Mouse (Mus musculus): Measurements from ENCODE around the gene Catsper2.

The Catsper2 gene

GRCm38 (mm10) chr2:121413387-121414042 is at the start of gene Catsper2, which contains the start of gene Pdia3:
Catsper2 (minus strand) TSS chr2:121413792.
Pdia3 (plus strand) TSS chr2:121413775.
- CTCF ChIA-PET = interaction anchor here (0.6 to 0.8 kb wide), 7 partner anchors 15 to 343 kb away, joined by 3 to 13 read pairs (median 4); no protein-coding TSS in a partner anchor

DNA sequence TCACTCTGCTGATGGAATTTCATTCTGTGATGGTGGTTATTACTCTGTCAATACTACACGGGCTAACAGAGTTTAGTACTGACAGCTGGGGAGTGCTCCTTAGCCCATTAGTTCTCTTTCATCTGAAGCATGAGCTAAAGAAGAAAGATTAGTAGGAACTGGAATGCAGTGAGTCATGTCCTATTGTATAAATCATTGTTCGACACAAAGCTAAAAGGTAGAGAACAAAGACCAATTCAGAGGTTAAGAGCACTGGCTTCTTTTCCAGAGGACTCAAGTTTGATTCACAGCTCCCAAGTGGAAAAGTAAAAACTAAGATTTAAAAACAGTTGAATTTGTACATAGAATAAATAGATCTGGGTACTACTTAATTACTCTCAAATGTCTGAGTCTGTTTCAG is 46.5 kb upstream of the Catsper2 start:
- CTCF ChIA-PET = no interaction called here

- CTCF ChIA-PET = interaction anchor here (1.5 kb wide), 1 partner anchor 7 kb away, joined by 3 read pairs; the partner anchor contains the start of gene Serf2
Observed at GRCm38 (mm10) chr2:121456692-121457642, 43.4 kb upstream of the Catsper2 start, which contains the start of gene Serinc4. Serinc4 (minus strand) TSS chr2:121456781.

DNA sequence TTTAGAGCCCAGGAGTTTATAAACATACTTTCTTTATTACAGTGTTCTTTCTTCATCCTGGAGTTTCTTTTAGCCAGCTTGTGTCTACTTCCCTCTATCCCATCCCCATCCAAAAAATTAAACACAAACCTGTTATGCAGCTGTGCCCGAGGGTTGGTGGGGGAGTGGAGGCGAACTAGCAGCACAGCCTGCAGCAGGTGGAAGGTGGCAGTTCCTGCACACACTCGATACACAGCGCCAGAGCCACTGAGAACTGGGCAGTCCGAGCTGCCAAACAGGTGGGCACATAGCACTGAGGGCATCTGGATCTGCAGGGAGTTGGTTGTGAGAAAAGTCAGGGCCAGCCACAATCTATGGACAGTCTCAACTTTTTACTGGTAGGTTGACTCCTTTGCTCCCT is 41.9 kb upstream of the Catsper2 start:
- CTCF ChIA-PET = no interaction called here

- CTCF ChIA-PET = interaction anchor here (0.6 kb wide), 1 partner anchor 67 kb away, joined by 3 read pairs; no protein-coding TSS in a partner anchor
Observed at GRCm38 (mm10) chr2:121453917-121454316, 40.3 kb upstream of the Catsper2 start.

DNA sequence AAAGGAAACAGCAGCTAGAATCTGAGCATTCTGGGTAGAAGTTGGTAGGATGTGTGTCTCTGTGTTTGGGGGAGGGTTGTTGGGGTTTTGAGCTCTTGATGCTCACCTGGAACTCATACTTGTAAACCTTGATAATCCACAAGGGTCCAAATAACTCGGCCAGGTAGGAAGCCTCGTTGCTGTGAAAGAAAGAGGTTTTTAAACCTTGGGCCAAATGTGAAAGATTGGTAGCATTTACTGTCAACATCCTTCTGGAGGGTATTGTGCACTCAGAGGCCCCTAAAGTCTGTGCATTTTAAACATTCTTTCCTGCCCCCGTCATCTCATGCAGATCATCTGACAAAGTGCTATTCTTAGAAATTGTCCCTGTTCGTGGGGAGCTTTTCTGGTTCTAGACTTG is 39.4 kb upstream of the Catsper2 start, which contains the start of gene Hypk:
Gene Hypk (plus strand): TSS at position 301 of the 400 bp plus-strand sequence.
- CTCF ChIA-PET = no interaction called here

GRCm38 (mm10) chr2:121452361-121452760 is 38.8 kb upstream of the Catsper2 start:
- CTCF ChIA-PET = no interaction called here

DNA sequence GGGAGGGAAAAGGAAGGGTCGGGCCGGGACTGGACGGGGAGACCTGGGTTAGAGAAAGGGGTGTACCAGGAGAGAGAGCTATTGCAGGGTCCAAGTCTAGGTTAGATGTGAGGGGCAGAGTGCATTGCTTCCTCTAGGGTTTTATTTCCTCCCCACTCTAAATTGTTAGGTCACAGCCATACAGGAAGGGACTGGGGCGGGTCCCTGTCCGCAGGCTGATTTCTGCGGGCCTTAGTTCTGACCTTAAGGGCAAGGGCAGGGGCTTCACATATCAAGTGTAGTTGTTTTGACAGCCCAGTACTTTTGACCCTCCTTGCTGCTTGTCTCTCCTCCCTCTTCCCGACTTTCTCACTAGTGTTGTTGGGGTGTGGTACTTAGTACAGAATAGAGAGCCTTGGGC is 36.5 kb upstream of the Catsper2 start:
- CTCF ChIA-PET = interaction anchor here (0.5 to 1.6 kb wide), 2 partner anchors 8 to 23 kb away, joined by 3 to 5 read pairs; no protein-coding TSS in a partner anchor

DNA sequence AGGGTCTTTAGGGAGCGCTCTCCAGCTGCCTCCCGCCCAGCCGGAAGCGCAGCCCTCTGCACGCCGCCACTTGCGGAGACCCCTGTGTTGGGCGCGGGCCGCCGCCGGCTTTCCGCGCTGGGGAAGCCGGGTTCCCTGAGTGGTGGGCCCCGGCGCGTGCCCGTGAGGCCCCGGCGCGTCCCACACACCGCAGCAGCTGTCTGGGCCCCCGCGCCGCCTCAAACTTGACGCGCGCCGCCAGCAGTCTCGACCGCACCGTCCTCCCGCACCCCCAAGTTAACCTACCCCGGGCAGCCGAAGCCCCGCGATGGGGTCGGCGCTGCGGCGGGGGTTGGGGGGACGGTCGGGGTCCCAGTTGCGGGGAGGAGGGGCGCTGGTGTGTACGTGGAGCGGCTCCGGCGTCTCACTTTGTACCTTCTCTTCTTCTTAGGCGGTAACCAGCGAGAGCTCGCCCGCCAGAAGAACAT is 36.0 kb upstream of the Catsper2 start:
- CTCF ChIA-PET = interaction anchor here (1.6 kb wide), 1 partner anchor 8 kb away, joined by 3 read pairs; no protein-coding TSS in a partner anchor

- CTCF ChIA-PET = interaction anchor here (1.6 kb wide), 1 partner anchor 9 kb away, joined by 3 read pairs; no protein-coding TSS in a partner anchor
Observed at GRCm38 (mm10) chr2:121448739-121449535, 35.3 kb upstream of the Catsper2 start, which contains the start of gene Serf2. Serf2 (plus strand) TSS chr2:121449195.

DNA sequence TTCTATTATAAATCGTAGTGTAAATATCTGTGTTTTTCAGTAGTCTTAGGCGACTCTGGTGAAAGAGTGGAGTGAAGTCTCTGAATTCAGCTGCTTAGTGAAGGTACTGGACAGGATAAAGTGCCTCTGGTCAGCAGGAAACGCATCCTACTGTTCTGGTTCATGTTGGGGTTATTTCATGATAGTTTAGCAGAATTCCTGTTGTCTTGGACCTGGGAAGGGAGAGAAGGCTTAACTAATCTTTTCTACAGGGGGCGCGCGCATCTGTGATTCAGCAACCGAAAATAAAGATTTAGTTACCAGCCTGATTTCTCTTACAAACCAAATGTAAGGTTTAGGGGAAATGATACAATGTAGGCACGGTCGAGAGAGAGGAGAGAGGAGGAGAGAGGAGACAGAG is 34.5 kb upstream of the Catsper2 start:
- CTCF ChIA-PET = no interaction called here

GRCm38 (mm10) chr2:121447006-121447405 is 33.4 kb upstream of the Catsper2 start:
- CTCF ChIA-PET = no interaction called here

DNA sequence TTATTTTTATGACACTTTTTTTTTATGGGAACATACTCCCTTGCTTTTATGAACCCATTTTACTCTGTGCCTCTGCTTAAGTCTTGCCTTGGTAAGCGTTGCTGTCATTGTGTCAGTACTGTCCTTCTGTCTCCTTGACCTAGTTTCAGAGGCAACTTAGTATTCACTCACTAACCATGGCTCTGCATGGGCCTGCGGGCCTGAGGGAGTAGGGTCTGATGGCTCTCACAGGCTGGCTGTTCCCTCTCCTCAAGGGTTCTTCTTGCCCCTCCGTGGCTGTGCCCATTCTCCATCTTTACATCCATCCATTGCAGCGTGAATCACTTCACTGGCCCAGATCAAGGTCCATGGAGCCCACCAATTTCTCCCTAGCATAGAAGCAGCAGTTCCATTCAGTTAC is 32.9 kb upstream of the Catsper2 start:
- CTCF ChIA-PET = no interaction called here

- CTCF ChIA-PET = interaction anchor here (0.9 kb wide), 1 partner anchor 13 kb away, joined by 4 read pairs; no protein-coding TSS in a partner anchor
Observed at GRCm38 (mm10) chr2:121445117-121445516, 31.5 kb upstream of the Catsper2 start.

DNA sequence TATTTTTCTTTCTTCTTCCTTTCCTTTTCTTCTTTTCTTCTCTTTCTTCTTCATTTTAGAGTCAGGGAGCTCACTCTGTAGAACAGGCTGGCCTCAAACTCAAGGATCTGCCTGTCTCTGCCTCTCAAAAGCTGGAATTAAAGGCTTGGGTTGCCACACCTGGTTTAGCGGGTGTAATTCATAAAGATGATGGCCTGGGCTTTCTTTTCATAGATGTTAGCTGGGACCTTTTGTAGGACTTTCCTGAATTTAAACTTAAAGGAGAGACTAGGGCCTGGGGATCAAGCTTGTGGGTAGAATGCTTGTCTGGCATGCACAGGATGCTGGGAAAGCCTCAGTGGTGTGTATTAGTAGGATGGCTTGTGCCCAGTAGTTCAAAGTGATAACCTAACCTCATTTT is 30.6 kb upstream of the Catsper2 start, which contains the start of gene Ell3:
Gene Ell3 (minus strand): TSS at position 101 of the 400 bp plus-strand sequence.
- CTCF ChIA-PET = no interaction called here

GRCm38 (mm10) chr2:121443068-121443349 is 29.4 kb upstream of the Catsper2 start:
- CTCF ChIA-PET = no interaction called here

DNA sequence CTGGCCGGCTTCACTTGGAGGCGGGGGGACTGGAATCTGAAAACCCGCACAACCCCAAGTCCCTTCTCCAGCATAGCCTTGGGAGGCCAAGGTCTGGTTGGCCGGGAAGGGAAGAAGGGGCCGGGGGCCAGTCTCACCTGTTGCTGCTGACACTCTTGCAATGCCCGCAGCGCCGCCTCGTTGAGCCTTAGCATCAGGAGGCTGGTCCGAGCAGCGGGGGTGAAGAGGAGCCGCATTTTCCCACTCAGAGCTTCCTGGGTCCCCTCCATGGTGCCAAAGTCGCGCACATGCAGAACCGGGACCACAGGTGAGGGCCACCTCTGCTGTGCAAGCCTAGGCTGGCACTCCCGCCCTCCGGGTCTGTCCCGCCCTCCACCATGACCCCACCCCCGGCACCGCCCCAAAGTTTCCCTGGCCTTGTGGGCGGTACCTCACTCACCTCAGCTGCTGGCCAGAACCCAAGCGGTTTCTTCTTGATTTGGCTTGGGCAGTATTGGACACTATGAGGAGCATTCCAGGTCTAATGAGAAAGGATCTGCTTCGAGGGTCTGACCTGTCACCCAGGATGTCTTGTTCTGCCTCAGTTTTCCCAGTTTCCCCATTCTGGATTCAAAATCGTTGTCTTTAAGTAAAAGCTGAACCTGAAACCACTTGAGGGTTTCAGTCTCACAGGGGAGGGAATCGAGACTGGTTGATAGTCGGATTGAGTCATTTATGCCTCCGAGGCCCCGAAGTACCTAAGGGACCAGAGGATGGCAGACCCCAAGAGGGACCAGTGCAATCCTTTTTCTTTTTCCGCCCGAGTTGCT is 28.9 kb upstream of the Catsper2 start:
- CTCF ChIA-PET = interaction anchor here (1.6 kb wide), 1 partner anchor 11 kb away, joined by 6 read pairs; no protein-coding TSS in a partner anchor

DNA sequence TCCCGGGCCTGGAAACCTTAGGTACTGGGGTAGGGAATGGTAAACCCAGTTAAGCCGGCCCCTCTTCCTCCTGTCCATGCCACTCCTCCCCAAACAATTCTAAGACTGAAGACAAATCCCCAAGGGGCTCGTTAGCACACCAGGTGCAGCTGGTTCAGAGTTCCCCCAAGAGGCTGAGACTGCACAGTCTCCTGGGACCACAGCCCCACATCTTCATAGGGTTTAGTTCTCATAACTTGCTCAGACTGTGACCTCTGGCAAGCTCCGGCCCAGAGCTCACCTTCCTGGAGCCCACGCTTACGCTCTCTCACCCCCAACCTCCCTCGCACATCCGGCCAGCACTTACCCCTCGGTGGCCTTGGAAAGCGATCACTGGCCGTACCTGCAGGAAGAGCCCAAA is 28.2 kb upstream of the Catsper2 start:
- CTCF ChIA-PET = interaction anchor here (1.6 kb wide), 1 partner anchor 10 kb away, joined by 6 read pairs; no protein-coding TSS in a partner anchor

DNA sequence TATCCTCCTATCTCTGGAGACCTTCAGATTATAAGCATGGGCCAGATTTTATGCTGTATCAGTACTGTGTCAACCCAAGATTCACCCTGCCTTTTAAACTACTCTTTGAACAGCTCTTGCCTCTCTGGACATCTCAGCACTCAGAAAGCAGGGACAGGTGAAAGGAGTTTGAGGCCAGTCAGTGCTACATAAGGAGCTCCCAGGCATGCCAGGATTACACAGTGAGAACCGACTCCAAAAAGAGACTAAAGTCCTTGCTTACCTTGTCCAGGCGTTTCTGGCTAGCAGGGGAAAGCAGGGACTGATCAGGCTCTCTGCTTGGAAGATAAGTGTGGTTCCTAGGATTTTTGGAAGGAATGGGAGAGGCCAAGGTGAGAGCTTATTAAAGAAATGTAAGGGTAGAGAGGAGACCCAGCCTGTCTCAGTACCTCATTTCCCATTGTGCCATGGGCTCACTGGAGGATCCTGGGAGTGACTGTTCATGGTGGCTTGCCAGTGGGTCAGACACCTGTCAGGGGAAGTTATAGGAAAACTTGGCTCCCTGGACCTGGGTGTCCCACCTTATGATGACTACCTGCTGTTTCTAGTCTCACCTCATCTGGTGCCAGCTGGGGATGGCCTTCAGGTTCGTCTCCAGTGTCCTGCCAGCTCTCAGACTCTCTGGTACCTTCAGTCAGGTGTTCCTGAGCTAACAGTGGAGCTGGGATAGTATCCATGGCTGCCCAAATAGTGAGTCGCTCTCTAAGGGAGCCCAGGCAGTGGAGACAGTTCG is 27.4 kb upstream of the Catsper2 start:
- CTCF ChIA-PET = interaction anchor here (1.6 kb wide), 1 partner anchor 9 kb away, joined by 6 read pairs; no protein-coding TSS in a partner anchor
